Mouse (Mus musculus) intestine, embryonic 15.5 days (tissue): ENCODE measurements around the gene Hsp90ab1. TPM values are rescaled to one million over a fixed set of nuclear protein-coding genes. Genes with fewer than 3 reads are reported as not detected.

Source experiments
- ATAC-seq: fragments of 200-750 bp; cut with Nextera tagmentation; 2 replicates; pipeline ENCODE4 v1.8.0; 2017; ENCODE audit warnings: moderate TSS enrichment, moderate library complexity
- H3K27ac ChIP-seq: fragments of 300-500 bp; sonication (generic); 2 replicates; pipeline ENCODE4 v1.5.1; 2015; ENCODE audit warnings: mild to moderate bottlenecking, inconsistent platforms
- H3K27me3 ChIP-seq: fragments of 300-500 bp; sonication (generic); replicated peaks from 2 replicates; pipeline ENCODE4 v1.6.1; 2015; ENCODE audit warnings: inconsistent platforms
- H3K36me3 ChIP-seq: fragments of 300-500 bp; sonication (generic); 2 replicates; pipeline ENCODE4 v1.6.1; 2015; ENCODE audit warnings: inconsistent platforms
- H3K4me1 ChIP-seq: fragments of 300-500 bp; sonication (generic); replicated peaks from 2 replicates; pipeline ENCODE4 v1.6.1; 2015; ENCODE audit warnings: inconsistent platforms
- H3K4me2 ChIP-seq: fragments of 300-500 bp; sonication (generic); replicated peaks from 2 replicates; pipeline ENCODE4 v1.6.1; 2015; ENCODE audit warnings: mild to moderate bottlenecking, inconsistent platforms
- H3K4me3 ChIP-seq: fragments of 300-500 bp; sonication (generic); replicated peaks from 2 replicates; pipeline ENCODE4 v1.5.1; 2015; ENCODE audit warnings: inconsistent platforms
- H3K9ac ChIP-seq: fragments of 300-500 bp; sonication (generic); 2 replicates; pipeline ENCODE4 v1.6.1; 2015; ENCODE audit warnings: inconsistent platforms
- H3K9me3 ChIP-seq: fragments of 300-500 bp; sonication (generic); 2 replicates; pipeline ENCODE4 v1.6.1; 2016; ENCODE audit warnings: inconsistent platforms
- WGBS: fragments of 180-500 bp; shearing (Covaris S2); methylation state at CpG from one replicate; pipeline ENCODE4 v1.1.7; 2015; 5-methylcytosine and 5-hydroxymethylcytosine counted together
- polyA plus RNA-seq: library from polyadenylated mRNA; unstranded; fragments of >200 nt; fragmentation: Nextera tagmentation; extraction: Ambion mirVana; gene quantifications from 2 replicates; pipeline ENCODE4 v1.2.1, GENCODE M21; 2015

The Hsp90ab1 gene
- polyA plus RNA-seq, 1 experiment from 2014 or later = 1,578 TPM

DNA sequence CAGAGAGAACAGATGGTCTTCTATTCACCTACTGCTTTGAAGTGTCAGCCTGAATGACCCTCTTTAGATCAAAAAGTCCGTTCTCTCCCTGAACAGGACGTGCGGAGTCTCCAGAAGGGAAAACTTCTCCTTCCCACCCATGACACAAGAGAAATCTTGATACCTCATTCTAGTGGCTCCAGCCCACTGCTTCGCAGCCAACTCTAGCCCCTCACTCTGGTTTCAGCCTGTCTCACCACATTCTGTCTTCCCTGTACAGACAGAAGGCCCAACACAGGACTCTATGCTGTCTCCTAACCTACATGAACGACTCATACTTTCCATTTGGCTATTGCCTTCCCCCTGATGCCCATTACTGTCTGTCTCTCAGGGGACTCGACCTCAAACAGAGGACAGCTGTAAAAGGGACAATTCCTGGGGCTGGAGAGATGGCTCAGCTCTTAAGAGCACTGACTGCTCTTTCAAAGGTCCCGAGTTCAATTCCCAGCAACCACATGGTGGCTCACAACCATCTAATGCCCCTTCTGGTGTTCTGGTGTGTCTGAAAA is 21.7 kb downstream of the Hsp90ab1 start:
- Histone ChIP-seq H3K9ac (no peak overlapping the region), H3K27me3 (peaks cover 29% of the 10 kb centered on the region), H3K4me2 (no peak overlapping the region), H3K4me1 (peaks cover 10% of the 10 kb centered on the region; the same call in 1 of the 2 replicates), H3K36me3 (no peaks in the 10 kb centered on the region), H3K4me3 (no peak overlapping the region), H3K9me3 (no peaks in the 10 kb centered on the region), H3K27ac (no peak overlapping the region)
- WGBS = 62% methylated on average over 7 of the region's 7 CpGs
- ATAC-seq = no peak

DNA sequence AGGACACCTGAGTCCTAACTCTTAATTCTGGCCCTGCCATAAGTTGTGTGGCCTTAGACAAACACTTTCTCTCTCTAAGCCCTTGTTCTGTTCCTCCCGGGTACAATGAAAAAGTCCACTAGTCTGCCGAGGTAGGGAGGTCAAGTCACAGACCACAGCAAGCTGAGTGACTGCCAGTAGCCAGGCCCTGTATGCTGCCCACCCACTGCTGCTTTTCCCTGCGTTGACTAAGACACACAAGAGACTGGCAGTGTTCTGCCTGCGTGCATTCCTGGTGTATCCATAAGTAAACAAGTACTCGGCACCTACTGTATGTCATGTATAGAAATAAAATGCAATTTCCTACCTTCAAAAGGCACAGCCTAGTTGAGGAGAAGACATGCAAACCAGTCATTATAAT is 22.8 kb downstream of the Hsp90ab1 start:
- Histone ChIP-seq H3K9me3 (no peaks in the 10 kb centered on the region), H3K4me2 (peak overlapping the region; percentile 94), H3K4me1 (peaks cover 9% of the 10 kb centered on the region), H3K27ac (no peak overlapping the region), H3K4me3 (peak overlapping the region; percentile 70; the same call in 1 of the 2 replicates), H3K27me3 (peaks cover 40% of the 10 kb centered on the region), H3K36me3 (no peaks in the 10 kb centered on the region), H3K9ac (no peak overlapping the region)
- WGBS = 12% methylated on average over 5 of the region's 5 CpGs
- ATAC-seq = no peak

DNA sequence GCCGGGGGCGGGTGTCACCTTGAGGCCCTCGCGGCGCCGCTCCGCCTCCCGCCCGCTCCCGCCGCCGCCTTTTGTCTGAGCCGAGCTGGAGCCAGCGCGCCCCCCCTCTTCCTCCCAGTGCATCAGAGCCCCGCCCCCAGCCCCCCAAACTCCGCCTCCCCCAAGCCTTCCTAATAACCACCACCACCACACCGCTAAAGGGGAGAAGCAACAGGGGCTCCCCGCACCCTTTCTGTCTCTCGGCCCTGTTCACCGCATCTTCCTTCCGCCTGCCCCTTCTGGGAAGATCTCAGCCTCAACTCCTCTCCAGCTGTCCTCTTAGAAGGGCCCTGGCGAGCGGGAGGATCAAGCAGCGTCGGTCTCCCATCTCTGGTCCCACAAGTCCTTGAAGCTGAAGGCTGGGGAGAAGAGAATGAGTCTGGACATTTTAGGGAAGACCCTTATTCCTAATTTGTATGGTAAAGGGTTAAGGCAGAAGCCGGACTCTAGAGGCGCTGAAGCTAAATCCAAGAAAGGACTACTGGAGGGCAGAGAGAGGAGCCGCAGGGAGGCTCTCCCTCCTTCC is 23.4 kb downstream of the Hsp90ab1 start, which contains the start of gene Tmem151b:
Tmem151b (minus strand) TSS at position 61 of the 565 bp plus-strand sequence.
- peak within 1 kb of the TSS; percentile 94 for H3K4me2 ChIP-seq
- peak within 1 kb of the TSS; percentile 70 for H3K4me3 ChIP-seq
- H3K9ac ChIP-seq = peak within 1 kb of the TSS; percentile 63
- peaks cover 15% of the 10 kb centered on the region for H3K4me1 ChIP-seq
- no peaks in the 10 kb centered on the region for H3K36me3 ChIP-seq
- peaks cover 46% of the 10 kb centered on the region for H3K27me3 ChIP-seq
- 0 out of 2 replicates have a peak within 1 kb of the TSS, but pooled peaks have one; percentile 23 for H3K27ac ChIP-seq
- ATAC-seq = peak; percentile 52
- 2% methylated on average over 25 of the region's 29 CpGs for WGBS
- no peaks in the 10 kb centered on the region for H3K9me3 ChIP-seq

DNA sequence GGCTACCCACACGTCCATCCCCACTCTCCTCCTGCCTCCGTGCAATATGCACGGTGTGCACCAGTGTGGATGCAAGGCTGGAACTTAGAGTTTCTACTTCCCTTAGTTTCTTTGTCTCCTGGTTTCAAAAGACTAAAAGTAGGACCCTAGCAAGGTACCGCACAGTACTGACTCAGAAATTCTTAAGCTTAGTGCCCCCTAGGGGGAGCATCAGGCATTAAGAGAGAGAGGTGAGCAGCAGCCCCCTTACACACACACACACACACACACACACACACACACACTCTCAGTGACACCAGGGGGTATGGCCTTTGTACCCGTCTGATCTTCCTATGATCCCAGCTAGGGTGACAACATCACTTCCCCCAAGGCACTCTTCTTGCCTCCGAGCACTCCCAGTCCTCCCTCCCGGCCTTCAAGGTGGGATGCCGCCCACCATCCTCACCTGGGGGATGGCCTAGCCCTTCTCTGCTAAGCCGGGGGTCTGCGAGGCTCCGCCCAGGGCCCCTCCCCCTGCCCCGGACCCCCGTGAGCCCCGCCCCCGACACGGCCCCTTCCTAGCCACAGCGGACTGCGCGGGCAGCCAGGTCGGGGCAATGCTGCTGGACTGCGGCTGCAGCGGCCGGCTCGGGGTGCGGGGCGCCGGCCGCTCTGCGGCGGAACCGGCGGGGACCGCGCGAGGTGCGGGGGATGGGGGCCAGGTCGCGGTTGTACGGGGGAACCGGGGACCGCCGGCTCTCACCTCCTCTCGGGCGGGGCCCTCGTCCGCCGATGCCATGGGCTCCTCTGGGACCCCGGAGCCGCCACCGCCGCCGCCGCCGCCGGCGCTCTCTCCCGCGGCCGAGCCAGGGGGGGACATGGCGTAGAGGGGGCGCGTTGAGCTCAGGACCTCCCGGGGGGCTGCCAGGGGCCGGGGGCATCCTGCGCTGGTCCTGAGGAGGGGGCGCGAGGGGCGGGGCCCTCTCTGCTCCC is 24.2 kb downstream of the Hsp90ab1 start:
- Histone ChIP-seq H3K4me2 (peak overlapping the region; percentile 94), H3K27me3 (peaks cover 54% of the 10 kb centered on the region), H3K4me1 (peaks cover 23% of the 10 kb centered on the region), H3K9me3 (no peaks in the 10 kb centered on the region), H3K36me3 (no peaks in the 10 kb centered on the region), H3K4me3 (peak overlapping the region; percentile 70), H3K9ac (peak overlapping the region; percentile 63), H3K27ac (no peak overlapping the region)
- WGBS = 3% methylated on average over 54 of the region's 68 CpGs
- peak; percentile 37 for ATAC-seq

DNA sequence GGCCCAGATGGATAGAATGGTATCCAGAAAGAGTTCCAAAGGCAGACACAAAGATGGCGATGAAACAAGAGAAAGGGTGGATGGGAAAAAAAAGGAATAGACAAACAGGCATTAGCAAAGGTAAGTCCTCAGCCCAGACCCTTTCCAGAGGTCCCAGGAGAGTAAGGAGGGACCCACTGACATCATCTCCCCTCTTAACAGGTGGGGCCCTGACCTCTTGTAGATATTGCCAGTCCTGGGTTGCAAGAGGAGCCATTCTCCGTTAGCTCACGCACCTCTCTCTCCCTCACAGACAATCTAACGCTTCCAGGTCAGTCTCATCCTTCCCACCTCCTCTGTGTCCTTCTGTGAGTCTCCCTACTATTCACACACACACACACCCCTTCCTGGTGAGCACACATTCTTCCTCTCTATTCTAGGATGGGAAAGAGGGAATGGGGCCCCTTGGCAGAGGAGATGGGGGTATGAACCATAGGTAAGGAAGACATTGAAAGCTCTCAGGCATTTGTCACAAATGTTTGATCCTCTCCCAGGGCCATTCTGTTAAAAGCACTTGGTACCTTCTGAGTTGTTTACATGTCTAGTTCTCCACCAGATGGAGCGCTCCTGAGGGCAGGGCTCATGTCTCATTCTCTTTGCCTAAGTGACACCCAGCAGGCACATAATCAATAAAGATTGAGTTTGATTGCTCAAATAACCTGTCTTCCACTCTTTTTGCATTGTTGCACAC is 25.4 kb downstream of the Hsp90ab1 start:
- no peak overlapping the region for H3K9ac ChIP-seq
- no peak for ATAC-seq

DNA sequence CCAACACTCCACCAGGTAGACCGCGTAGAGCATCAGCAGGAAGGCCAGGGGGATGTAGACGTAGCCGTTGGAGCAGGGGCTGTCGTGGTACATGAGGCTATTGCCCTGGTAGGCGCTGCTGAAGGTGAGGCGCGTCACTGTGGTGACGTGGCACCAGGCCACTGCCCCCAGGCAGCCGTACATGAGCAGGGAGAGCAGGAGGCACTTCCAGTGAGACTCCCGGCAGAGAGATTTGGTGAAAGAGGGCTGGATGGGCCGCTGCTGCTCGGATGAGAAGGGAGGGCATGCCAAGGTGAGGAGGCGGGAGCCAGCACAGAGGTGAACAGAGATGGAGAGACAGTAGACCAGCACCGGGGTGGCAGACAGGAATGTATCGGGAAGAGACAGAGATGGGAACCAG is 26.1 kb downstream of the Hsp90ab1 start:
- whole genome bisulfite sequencing = 79% methylated on average over 16 of the region's 16 CpGs
- Histone ChIP-seq H3K4me2 (no peak overlapping the region), H3K27ac (no peak overlapping the region), H3K27me3 (peaks cover 67% of the 10 kb centered on the region), H3K9me3 (no peaks in the 10 kb centered on the region), H3K4me1 (peaks cover 23% of the 10 kb centered on the region), H3K36me3 (no peaks in the 10 kb centered on the region), H3K9ac (no peak overlapping the region), H3K4me3 (no peak overlapping the region)
- no peak for ATAC-seq

More for the DNA sequence above, 25.4 kb downstream of the Hsp90ab1 start:
- Histone ChIP-seq H3K4me2 (no peak overlapping the region), H3K27me3 (peaks cover 63% of the 10 kb centered on the region), H3K27ac (no peak overlapping the region), H3K36me3 (no peaks in the 10 kb centered on the region), H3K4me1 (peaks cover 23% of the 10 kb centered on the region), H3K9me3 (no peaks in the 10 kb centered on the region), H3K4me3 (no peak overlapping the region)
- 79% methylated on average over 5 of the region's 5 CpGs for WGBS

DNA sequence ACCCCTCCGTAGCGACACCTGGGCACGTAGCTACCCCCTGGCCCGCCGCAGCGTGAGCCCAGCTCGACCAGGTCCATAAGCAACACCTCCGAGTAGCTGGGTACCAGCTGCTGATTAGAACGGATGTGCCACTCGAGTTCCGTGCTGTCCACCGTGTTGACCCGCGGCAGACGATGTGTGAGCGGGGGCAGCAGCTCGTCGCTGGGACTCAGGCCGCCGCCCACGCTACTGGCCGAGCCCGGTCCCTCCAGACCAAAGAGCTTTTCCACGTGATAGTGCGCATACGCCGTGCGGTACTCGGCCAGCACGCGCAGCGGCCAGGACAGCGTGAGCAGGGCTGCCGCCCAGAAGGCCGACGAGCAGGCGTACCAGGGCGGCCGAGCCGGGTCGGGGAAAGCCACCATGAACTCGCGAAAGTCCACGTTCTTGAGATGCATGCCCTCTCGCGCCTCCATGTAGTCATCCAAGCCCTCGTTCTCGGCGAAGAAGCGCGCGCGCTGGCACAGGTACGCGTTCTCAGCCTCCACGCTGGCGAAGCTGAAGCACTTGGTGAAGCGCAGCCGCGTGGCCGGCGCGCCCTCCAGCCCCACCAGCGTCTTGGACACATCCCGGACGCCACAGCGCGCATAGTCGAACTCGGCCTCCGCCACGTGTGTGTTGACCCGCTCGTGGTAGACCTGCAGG is 27.7 kb downstream of the Hsp90ab1 start:
- H3K36me3 ChIP-seq = no peaks in the 10 kb centered on the region
- peaks cover 79% of the 10 kb centered on the region for H3K27me3 ChIP-seq
- no peak overlapping the region for H3K27ac ChIP-seq
- H3K4me2 ChIP-seq = peak overlapping the region; percentile 50
- H3K9ac ChIP-seq = no peak overlapping the region
- H3K4me3 ChIP-seq = peak overlapping the region; percentile 15
- H3K9me3 ChIP-seq = no peaks in the 10 kb centered on the region
- ATAC-seq = no peak
- WGBS = 17% methylated on average over 74 of the region's 74 CpGs
- peaks cover 21% of the 10 kb centered on the region for H3K4me1 ChIP-seq

DNA sequence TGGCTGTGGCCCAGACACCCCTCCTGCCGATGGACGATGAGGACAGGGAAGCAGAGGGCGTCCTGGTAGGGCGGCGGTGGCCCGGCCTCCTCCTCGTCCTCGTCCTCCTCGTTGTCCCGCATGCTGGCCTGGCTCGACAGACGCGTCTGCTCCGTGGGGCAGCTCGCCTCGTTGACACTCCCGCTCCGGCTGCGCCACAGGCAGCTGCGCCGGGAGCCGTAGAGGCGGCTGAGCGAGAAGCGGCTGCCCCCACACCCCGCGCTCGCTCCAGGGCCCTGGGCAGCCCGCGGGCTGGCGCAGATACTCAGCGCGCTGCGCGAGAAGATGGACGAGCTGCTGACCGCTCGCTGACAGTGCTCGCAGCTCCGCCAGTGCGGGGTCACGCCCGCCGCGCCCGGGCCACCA is 28.2 kb downstream of the Hsp90ab1 start:
- 21% methylated on average over 46 of the region's 46 CpGs for WGBS
- Histone ChIP-seq H3K4me3 (peak overlapping the region; percentile 15), H3K36me3 (no peaks in the 10 kb centered on the region), H3K9me3 (no peaks in the 10 kb centered on the region), H3K4me2 (peak overlapping the region; percentile 50), H3K27me3 (peaks cover 84% of the 10 kb centered on the region), H3K9ac (no peak overlapping the region), H3K4me1 (peaks cover 21% of the 10 kb centered on the region), H3K27ac (no peak overlapping the region)
- ATAC-seq = no peak

DNA sequence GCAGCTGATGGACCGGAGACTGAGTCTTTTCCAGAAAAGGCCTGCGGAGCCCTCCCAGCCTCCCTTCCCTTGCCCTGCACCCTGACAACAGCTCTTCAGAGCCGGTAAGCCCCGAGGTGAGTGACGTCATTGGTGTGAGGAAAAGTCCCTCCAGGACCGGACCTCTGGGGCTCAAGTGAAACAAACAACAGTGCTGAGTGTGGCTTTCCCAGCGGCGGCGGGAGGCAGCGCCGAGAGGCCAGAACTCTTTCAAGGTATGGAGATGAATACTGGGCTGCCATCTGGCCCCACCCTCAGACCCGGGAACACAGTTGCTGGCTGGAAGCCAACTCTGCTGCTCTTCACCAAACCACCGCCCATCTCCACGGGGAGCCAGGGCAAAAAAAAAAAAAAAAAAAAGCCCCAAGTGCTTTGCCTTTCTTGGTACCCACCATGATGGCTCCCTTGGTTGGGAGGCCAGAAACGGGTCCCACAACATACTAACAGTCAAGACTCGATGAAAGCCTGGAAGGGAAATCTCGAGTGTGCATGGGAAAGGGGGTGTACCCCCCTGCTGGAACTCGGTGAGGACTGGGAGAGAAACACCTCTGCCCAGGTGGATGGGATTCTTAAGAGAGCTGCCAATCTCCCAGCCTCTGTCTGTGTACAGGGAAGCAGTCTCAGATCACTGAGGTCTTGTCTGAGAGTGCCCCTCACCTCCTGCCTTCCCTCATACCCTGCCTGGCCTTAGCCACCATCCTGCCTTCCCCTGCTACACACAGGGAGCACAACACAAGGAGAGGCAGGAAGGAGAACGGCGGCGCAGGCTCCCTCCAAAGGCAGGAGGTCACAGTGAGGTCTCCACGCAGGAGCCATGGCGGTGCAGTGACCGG is 28.8 kb downstream of the Hsp90ab1 start:
- Histone ChIP-seq H3K9ac (no peak overlapping the region), H3K27ac (no peak overlapping the region), H3K27me3 (peaks cover 89% of the 10 kb centered on the region), H3K4me2 (peak overlapping the region; percentile 50), H3K36me3 (no peaks in the 10 kb centered on the region), H3K4me3 (no peak overlapping the region), H3K9me3 (no peaks in the 10 kb centered on the region), H3K4me1 (peaks cover 21% of the 10 kb centered on the region)
- 24% methylated on average over 24 of the region's 24 CpGs for WGBS
- ATAC-seq = peak; percentile 31; the same call in 1 of the 2 replicates

DNA sequence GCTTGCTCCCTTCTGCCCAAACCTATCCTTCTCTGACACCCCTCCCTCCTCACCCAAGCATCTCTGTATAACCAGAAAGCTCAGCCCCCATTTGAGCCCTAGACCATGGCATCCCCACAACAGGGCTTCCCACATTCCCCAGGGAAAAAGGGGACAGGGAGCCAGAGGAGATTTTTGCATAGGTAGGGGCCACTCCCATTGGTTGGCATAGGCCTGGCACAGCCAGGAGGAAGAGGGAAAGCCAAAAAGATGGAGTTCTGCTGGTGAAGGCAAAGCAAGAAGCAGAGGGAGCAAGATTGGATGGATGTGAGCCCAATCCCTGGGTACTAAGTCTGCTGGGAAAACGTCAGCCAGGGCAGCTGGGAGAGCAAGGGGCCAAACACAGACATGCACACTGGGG is 30.0 kb downstream of the Hsp90ab1 start:
- no peak overlapping the region for H3K4me2 ChIP-seq
- no peaks in the 10 kb centered on the region for H3K9me3 ChIP-seq
- no peak overlapping the region for H3K4me3 ChIP-seq
- H3K27ac ChIP-seq = no peak overlapping the region
- ATAC-seq = no peak
- 65% methylated on average over 1 of the region's 1 CpGs for WGBS
- H3K4me1 ChIP-seq = peaks cover 19% of the 10 kb centered on the region
- H3K27me3 ChIP-seq = peaks cover 88% of the 10 kb centered on the region
- H3K9ac ChIP-seq = no peak overlapping the region
- no peaks in the 10 kb centered on the region for H3K36me3 ChIP-seq

DNA sequence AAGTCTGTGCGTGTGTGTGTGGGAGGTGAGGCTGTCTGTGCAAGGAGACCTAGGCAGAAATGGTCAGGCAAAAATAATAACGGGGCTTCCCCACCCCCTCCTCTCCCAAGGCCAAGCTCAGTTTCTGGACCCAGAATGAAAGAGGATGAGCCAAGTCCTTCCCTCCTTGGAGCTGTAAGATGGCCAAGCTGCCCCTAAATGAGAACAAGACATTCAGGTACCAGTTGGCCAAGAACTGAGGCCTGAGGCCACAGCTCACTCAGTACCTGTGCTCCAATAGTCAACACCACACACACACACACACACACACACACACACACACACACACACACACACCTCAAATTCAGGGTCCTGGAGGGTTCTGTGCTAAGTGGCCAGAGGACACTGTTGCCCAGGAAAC is 30.4 kb downstream of the Hsp90ab1 start:
- no peak overlapping the region for H3K4me3 ChIP-seq
- peaks cover 84% of the 10 kb centered on the region for H3K27me3 ChIP-seq
- WGBS = 82% methylated on average over 2 of the region's 2 CpGs

More for the DNA sequence above, 30.4 kb downstream of the Hsp90ab1 start:
- Histone ChIP-seq H3K4me1 (peaks cover 19% of the 10 kb centered on the region), H3K4me2 (no peak overlapping the region), H3K9me3 (no peaks in the 10 kb centered on the region), H3K27ac (no peak overlapping the region), H3K9ac (no peak overlapping the region), H3K36me3 (no peaks in the 10 kb centered on the region)
- no peak for ATAC-seq
